ENCODE assay signal across 14 mouse cellular contexts in genomic region chr4:41495076-41495475, GRCm38 (mm10). TPM values are rescaled to one million over a fixed set of nuclear protein-coding genes. Genes with fewer than 3 reads are reported as not detected.
"Had no signal": no experiment of that assay in that cellular context is flagged by ENCODE, and none has a peak within 500 bp of the region (broad histone marks: within the 10 kb centered on the region; RNA-seq: fewer than 3 reads in every experiment).

No protein-coding gene starts in this region.

- H3K4me3 ChIP-seq: lung, embryonic 15.5 days; megakaryocyte, embryonic 14.5 days; midbrain, embryonic 10.5 days; neural tube, embryonic 13.5 days; stomach, embryonic 15.5 days had no signal

- H3K27ac ChIP-seq: liver, embryonic 14.5 days; lung, embryonic 15.5 days; midbrain, embryonic 10.5 days; neural tube, embryonic 13.5 days; stomach, embryonic 15.5 days had no signal

- DNase-seq: kidney, adult 18-20 months; lung, adult 18-20 months; retina, postnatal 1 day; right cerebral cortex, postnatal 25 days; spleen, adult 18-20 months; thymus, postnatal 25 days had no signal

- H3K36me3 ChIP-seq: lung, embryonic 15.5 days; neural tube, embryonic 13.5 days; stomach, embryonic 15.5 days had no signal

RNA-seq across cellular contexts. Expression of gene AI464131, which starts 7.8 kb away (rescaled TPM):
- total RNA-seq: neutrophil, adult 5-6 weeks had no signal
- polyA plus RNA-seq: inflammation-experienced regulatory T-cells, adult 6 months had no signal

RNA-seq across cellular contexts. Expression of gene 1110017D15Rik, which starts 22.1 kb away (rescaled TPM):
- total RNA-seq: neutrophil, adult 5-6 weeks had no signal
- polyA plus RNA-seq: inflammation-experienced regulatory T-cells, adult 6 months; liver, embryonic 14.5 days had no signal
